ENCODE assay signal across 7 mouse cellular contexts in genomic region chr9:83556780-83557771, GRCm38 (mm10). TPM values are rescaled to one million over a fixed set of nuclear protein-coding genes. Genes with fewer than 3 reads are reported as not detected.
DNase-seq lines count a peak whose midpoint lies in the region; ATAC-seq and TF ChIP-seq lines count a peak whose summit lies in the region.

No protein-coding gene starts in this region.

- peaks cover 15% of the 10 kb centered on the region for H3K4me1 ChIP-seq in cerebellum, adult 2 months (ENCODE audit: control insufficient read depth, insufficient read depth, low read length)
- peaks cover 5% of the 10 kb centered on the region; the same call in 1 of the 2 replicates for H3K4me1 ChIP-seq in forebrain, embryonic 11.5 days (replicated peaks; ENCODE audit: control insufficient read depth, insufficient read depth, low read length)
- H3K4me1 ChIP-seq in hindbrain, embryonic 11.5 days (replicated peaks; ENCODE audit: control insufficient read depth, insufficient read depth, low read length), result no peaks in the 10 kb centered on the region

- TF ChIP-seq CTCF in cerebellum, adult 2 months (IDR thresholded peaks at IDR 0.05; ENCODE audit: borderline replicate concordance, insufficient read depth, low read depth, low read length), result no peak

- no peak overlapping the region for H3K9ac ChIP-seq in forebrain, embryonic 11.5 days (ENCODE audit: low read length)
- H3K9ac ChIP-seq in hindbrain, embryonic 11.5 days (ENCODE audit: low read depth, low read length), result no peak overlapping the region

- H3K36me3 ChIP-seq in forebrain, embryonic 11.5 days (ENCODE audit: control insufficient read depth, insufficient read depth, low read length), result no peaks in the 10 kb centered on the region
- H3K36me3 ChIP-seq in hindbrain, embryonic 11.5 days (ENCODE audit: control insufficient read depth, insufficient read depth, low read length), result no peaks in the 10 kb centered on the region

- 52% methylated on average over 10 of the region's 10 CpGs for WGBS in cerebellum, adult 2 months
- 68% methylated on average over 10 of the region's 10 CpGs for WGBS in forebrain, embryonic 11.5 days
- WGBS in hindbrain, embryonic 11.5 days, result 51% methylated on average over 10 of the region's 10 CpGs

- no peaks in the 10 kb centered on the region for H3K9me3 ChIP-seq in forebrain, embryonic 11.5 days (ENCODE audit: control insufficient read depth, low read length)
- no peaks in the 10 kb centered on the region for H3K9me3 ChIP-seq in hindbrain, embryonic 11.5 days (ENCODE audit: control insufficient read depth, low read length)

- H3K27me3 ChIP-seq in cerebellum, adult 2 months (ENCODE audit: control insufficient read depth, insufficient read depth, low read length), result no peaks in the 10 kb centered on the region
- H3K27me3 ChIP-seq in forebrain, embryonic 11.5 days (ENCODE audit: control insufficient read depth, insufficient read depth, low read length), result no peaks in the 10 kb centered on the region
- H3K27me3 ChIP-seq in hindbrain, embryonic 11.5 days (ENCODE audit: control insufficient read depth, insufficient read depth, low read length), result no peaks in the 10 kb centered on the region

- DNase-seq in cerebellum, adult 2 months, result peak; percentile 45
- peak; percentile 43 for DNase-seq in forebrain, embryonic 11.5 days (ENCODE audit: low spot score)
- DNase-seq in hindbrain, embryonic 11.5 days (ENCODE audit: low spot score), result no peak
- peak; percentile 29 for DNase-seq in lung, postnatal 10 days
- no peak for DNase-seq in right cerebral cortex, postnatal 10 days (ENCODE audit: low spot score in 2 of 2)
- DNase-seq in ovary, postnatal 36 days (ENCODE audit: low spot score), result no peak

- no peak overlapping the region for H3K4me3 ChIP-seq in cerebellum, adult 2 months (replicated peaks; ENCODE audit: insufficient read depth, low read depth, low read length)
- H3K4me3 ChIP-seq in forebrain, embryonic 11.5 days (ENCODE audit: low read depth, low read length), result no peak overlapping the region
- H3K4me3 ChIP-seq in hindbrain, embryonic 11.5 days (ENCODE audit: low read depth, low read length), result no peak overlapping the region

- ATAC-seq in forebrain, embryonic 11.5 days (replicated peaks; ENCODE audit: low FRiP score), result 0 out of 2 replicates have a peak, but pooled peaks have one; percentile 21
- ATAC-seq in hindbrain, embryonic 11.5 days (ENCODE audit: low FRiP score), result peak; percentile 61
- no peak for ATAC-seq in monocyte, adult 5-6 weeks (replicated peaks; ENCODE audit: insufficient number of reproducible peaks, low FRiP score, low TSS enrichment, poor library complexity, severe bottlenecking)

- TF ChIP-seq POLR2A in cerebellum, adult 2 months (IDR thresholded peaks at IDR 0.05; ENCODE audit: borderline replicate concordance, insufficient read depth, low read length), result no peak

- no peak overlapping the region for H3K27ac ChIP-seq in cerebellum, adult 2 months (ENCODE audit: insufficient read depth, low read length)
- no peak overlapping the region for H3K27ac ChIP-seq in forebrain, embryonic 11.5 days (ENCODE audit: low read depth, low read length)
- peak overlapping the region; percentile 53; the same call in 1 of the 2 replicates for H3K27ac ChIP-seq in hindbrain, embryonic 11.5 days (ENCODE audit: low read depth, low read length)

- no peak overlapping the region for H3K4me2 ChIP-seq in forebrain, embryonic 11.5 days (ENCODE audit: low read depth, low read length, severe bottlenecking)
- no peak overlapping the region for H3K4me2 ChIP-seq in hindbrain, embryonic 11.5 days (replicated peaks; ENCODE audit: low read depth, low read length)

RNA-seq across cellular contexts. Expression of gene Sh3bgrl2, which starts 8.9 kb away (rescaled TPM):
- 29.1 and 29.9 TPM in 2 replicates for polyA plus RNA-seq in cerebellum, adult 2 months (2012; rRNA removed)
- polyA plus RNA-seq in forebrain, embryonic 11.5 days (2014; fragmentation: Nextera tagmentation; extraction: Ambion mirVana), result 13.2 TPM in 2 replicates
- polyA plus RNA-seq in hindbrain, embryonic 11.5 days (2014; fragmentation: Nextera tagmentation; extraction: Ambion mirVana), result 7.3 and 8.9 TPM in 2 replicates
- total RNA-seq in monocyte, adult 5-6 weeks (2017), result 2.4 to 19.4 TPM (median 2.7 TPM) in 3 replicates

Comparison
In these comparisons a context has a peak if more than half of its experiments do, and no peak if none do; other contexts are left out.
1. DNase-seq: peak in cerebellum, adult 2 months (2 of 2), forebrain, embryonic 11.5 days (single experiment) and lung, postnatal 10 days (single experiment); none in hindbrain, embryonic 11.5 days (single experiment), right cerebral cortex, postnatal 10 days (0 of 2) and ovary, postnatal 36 days (single experiment).